Mouse (Mus musculus) MEL (cell line): ENCODE data around the gene Rdh16f2.

ENCODE experiments used
- BHLHE40 ChIP-seq: IDR thresholded peaks from 2 replicates; pipeline ENCODE4 v1.6.1; 2012; ENCODE audit warnings: low read depth, mild to moderate bottlenecking, inconsistent platforms, low read length, improper control_type of control experiment, borderline replicate concordance
- CHD2 ChIP-seq: IDR thresholded peaks from 2 replicates; pipeline ENCODE4 v1.6.1; 2011; ENCODE audit warnings: low read length, improper control_type of control experiment
- CTCF ChIP-seq, 3 experiments: IDR thresholded peaks in 2 of 3; conservative IDR thresholded peaks in 1 of 3; 2 replicates each; pipeline ENCODE4 v1.5.1; 2011 to 2012; ENCODE audit warnings: low read length in 3 of 3, low read depth in 2 of 3, mild to moderate bottlenecking in 2 of 3, improper control_type of control experiment in 1 of 3, inconsistent platforms in 1 of 3, mixed read lengths in 1 of 3, moderate library complexity in 1 of 3; ENCODE audit not compliant: control insufficient read depth in 1 of 3, insufficient read depth in 1 of 3, poor library complexity in 1 of 3, severe bottlenecking in 1 of 3
- E2F4 ChIP-seq: IDR thresholded peaks from 2 replicates; pipeline ENCODE4 v1.6.1; 2011; ENCODE audit warnings: low read depth, low read length, improper control_type of control experiment, borderline replicate concordance
- EP300 ChIP-seq, 2 experiments: IDR thresholded peaks; 2 replicates each; pipeline ENCODE4 v1.6.1; 2011; ENCODE audit warnings: improper control_type of control experiment in 2 of 2, low read length in 2 of 2, low read depth in 1 of 2, mild to moderate bottlenecking in 1 of 2
- GABPA ChIP-seq: IDR thresholded peaks from 2 replicates; pipeline ENCODE4 v1.6.1; 2012; ENCODE audit warnings: low read depth, mild to moderate bottlenecking, inconsistent platforms, low read length, improper control_type of control experiment, moderate library complexity
- GATA1 ChIP-seq: IDR thresholded peaks from 2 replicates; pipeline ENCODE4 v1.6.1; 2011; ENCODE audit warnings: low read depth, low read length, improper control_type of control experiment
- MAFK ChIP-seq: IDR thresholded peaks from 2 replicates; pipeline ENCODE4 v1.6.1; 2011; ENCODE audit warnings: low read depth, mild to moderate bottlenecking, low read length, improper control_type of control experiment, borderline replicate concordance
- MEF2A ChIP-seq: IDR thresholded peaks from 2 replicates; pipeline ENCODE4 v1.6.1; 2014; ENCODE audit warnings: low read depth, mild to moderate bottlenecking, inconsistent platforms, low read length, improper control_type of control experiment; ENCODE audit not compliant: poor library complexity, insufficient replicate concordance, severe bottlenecking; ENCODE audit errors: extremely low read depth
- MXI1 ChIP-seq: IDR thresholded peaks from 2 replicates; pipeline ENCODE4 v1.6.1; 2011; ENCODE audit warnings: mild to moderate bottlenecking, low read depth, low read length, improper control_type of control experiment
- POLR2A ChIP-seq, 2 experiments: IDR thresholded peaks; 2 replicates each; pipeline ENCODE4 v1.6.1; 2011 to 2012; ENCODE audit warnings: low read length in 2 of 2, mild to moderate bottlenecking in 2 of 2, control low read depth in 1 of 2, improper control_type of control experiment in 1 of 2, low read depth in 1 of 2, moderate library complexity in 1 of 2; ENCODE audit not compliant: control insufficient read depth in 1 of 2, insufficient read depth in 1 of 2, poor library complexity in 1 of 2
- USF1 ChIP-seq: IDR thresholded peaks from 2 replicates; pipeline ENCODE4 v1.6.1; 2014; ENCODE audit warnings: low read depth, mild to moderate bottlenecking, inconsistent platforms, low read length, improper control_type of control experiment, moderate library complexity
- ZMIZ1 ChIP-seq: IDR thresholded peaks from 2 replicates; pipeline ENCODE4 v1.6.1; 2012; ENCODE audit warnings: low read depth, mild to moderate bottlenecking, inconsistent platforms, low read length, improper control_type of control experiment, moderate library complexity
- ZNF384 ChIP-seq: IDR thresholded peaks from 2 replicates; pipeline ENCODE4 v1.6.1; 2012; ENCODE audit warnings: low read depth, mild to moderate bottlenecking, inconsistent platforms, low read length, improper control_type of control experiment

- no peak for TF ChIP-seq CHD2
- no peak for TF ChIP-seq EP300 (IDR thresholded peaks at IDR 0.05; ENCODE audit: low read depth in 1 of 2, low read length in 2 of 2)
- TF ChIP-seq CTCF (IDR thresholded peaks at IDR 0.05 in 2 of 3, conservative IDR thresholded peaks at IDR 0.05 in 1 of 3; ENCODE audit: control insufficient read depth in 1 of 3, insufficient read depth in 1 of 3, low read depth in 2 of 3, low read length in 3 of 3, poor library complexity in 1 of 3, severe bottlenecking in 1 of 3) = no peak
- no peak for TF ChIP-seq MEF2A
- no peak for TF ChIP-seq USF1
- TF ChIP-seq MXI1 = no peak
- TF ChIP-seq MAFK = no peak
- TF ChIP-seq POLR2A (IDR thresholded peaks at IDR 0.05; ENCODE audit: control insufficient read depth in 1 of 2, insufficient read depth in 1 of 2, low read depth in 1 of 2, low read length in 2 of 2, poor library complexity in 1 of 2) = no peak
- no peak for TF ChIP-seq ZNF384
- no peak for TF ChIP-seq GATA1
- TF ChIP-seq E2F4 = no peak
- TF ChIP-seq ZMIZ1 = no peak
- no peak for TF ChIP-seq BHLHE40
- TF ChIP-seq GABPA = no peak
Observed at GRCm38 (mm10) chr10:127897506-127897905, 31.2 kb downstream of the Rdh16f2 start.
